Mouse (Mus musculus) cerebellum, adult 2 months (tissue): Measurements from ENCODE around the gene Ncstn.

Source experiments
- CTCF ChIP-seq: fragments of 200-500 bp; IDR thresholded peaks from 2 replicates; pipeline ENCODE4 v1.5.1; 2011; ENCODE audit warnings: low read depth, mild to moderate bottlenecking, control low read depth, low read length, moderate library complexity, borderline replicate concordance; ENCODE audit not compliant: insufficient read depth
- POLR2A ChIP-seq: fragments of 200-500 bp; IDR thresholded peaks from 2 replicates; pipeline ENCODE4 v1.6.1; 2011; ENCODE audit warnings: low read length, control low read depth, borderline replicate concordance; ENCODE audit not compliant: insufficient read depth

GRCm38 (mm10) chr1:172027010-172027808, 55.4 kb downstream of the Ncstn start:
- TF ChIP-seq CTCF (no peak), POLR2A (peak; percentile 67; the same call in 1 of the 2 replicates)
